Mouse (Mus musculus): ENCODE data around the gene 9630041A04Rik.

DNA sequence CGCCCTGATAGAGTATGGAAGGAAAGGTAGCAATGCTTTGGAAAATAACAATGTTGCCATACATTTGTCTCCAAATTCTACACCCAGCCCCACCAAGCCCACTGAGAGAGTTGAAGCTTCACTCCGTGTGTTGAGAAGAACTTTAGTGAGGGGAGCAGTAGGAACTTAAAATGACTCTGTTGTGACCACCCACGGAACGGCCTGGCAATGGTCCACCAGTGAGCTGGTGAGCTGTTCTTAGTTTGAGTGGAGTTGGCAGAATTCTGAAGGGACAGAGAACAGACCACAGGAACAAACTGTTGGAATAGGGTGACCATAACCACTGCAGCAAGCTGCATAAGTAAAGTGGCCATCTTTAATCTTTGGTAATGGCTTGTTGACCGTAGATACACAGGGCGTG is 7.0 kb downstream of the 9630041A04Rik start:
- no peak for TF ChIP-seq CTCF (IDR thresholded peaks at IDR 0.05; ENCODE audit: low read depth)
- TF ChIP-seq EP300 (IDR thresholded peaks at IDR 0.05; ENCODE audit: low read depth): no peak
